Comparison of ENCODE assay signal across 7 mouse cellular contexts in genomic region chr12:111039771-111040530, GRCm38 (mm10). TPM values are rescaled to one million over a fixed set of nuclear protein-coding genes. Genes with fewer than 3 reads are reported as not detected.
A peak's percentile ranks its signal among the peaks of the same experiment; 100 is the strongest.
DNase-seq lines count a peak whose midpoint lies in the region; ATAC-seq lines count a peak whose summit lies in the region.

No protein-coding gene starts in this region.

- no peaks in the 10 kb centered on the region for H3K27me3 ChIP-seq in intestine, embryonic 15.5 days (replicated peaks)
- H3K27me3 ChIP-seq in stomach, embryonic 14.5 days (ENCODE audit: control insufficient read depth, insufficient read depth, low read length), result no peaks in the 10 kb centered on the region

- no peaks in the 10 kb centered on the region for H3K9me3 ChIP-seq in intestine, embryonic 15.5 days
- no peaks in the 10 kb centered on the region for H3K9me3 ChIP-seq in stomach, embryonic 14.5 days (ENCODE audit: control insufficient read depth, low read depth, low read length)

- peak overlapping the region; percentile 100 for H3K27ac ChIP-seq in intestine, embryonic 15.5 days
- peak overlapping the region; percentile 99 for H3K27ac ChIP-seq in stomach, embryonic 14.5 days (ENCODE audit: low read length)

- peak; percentile 21 for DNase-seq in T-cell, adult 2 months (ENCODE audit: low spot score)
- DNase-seq in cerebellum, adult 9-10 months, result peak; percentile 48
- DNase-seq in gastrocnemius, postnatal 10 days, result peak; percentile 56
- DNase-seq in liver, result peak; percentile 52
- DNase-seq in naive thymus-derived CD4-positive, alpha-beta T cell, adult 2 months (ENCODE audit: low read depth), result peak; percentile 56

- H3K4me1 ChIP-seq in intestine, embryonic 15.5 days (replicated peaks), result peaks cover 22% of the 10 kb centered on the region
- H3K4me1 ChIP-seq in stomach, embryonic 14.5 days (ENCODE audit: control insufficient read depth, insufficient read depth, low read length), result peaks cover 14% of the 10 kb centered on the region; the same call in 1 of the 2 replicates

- WGBS in intestine, embryonic 15.5 days, result under 1% methylated on average over 65 of the region's 65 CpGs
- under 1% methylated on average over 65 of the region's 65 CpGs for WGBS in stomach, embryonic 14.5 days

- peak overlapping the region; percentile 97 for H3K9ac ChIP-seq in intestine, embryonic 15.5 days
- H3K9ac ChIP-seq in stomach, embryonic 14.5 days (replicated peaks; ENCODE audit: low read depth, low read length), result peak overlapping the region; percentile 96

- ATAC-seq in intestine, embryonic 15.5 days, result 0 out of 2 replicates have a peak, but pooled peaks have one; percentile 2
- no peak for ATAC-seq in stomach, embryonic 14.5 days (ENCODE audit: insufficient number of reproducible peaks, insufficient read depth, low FRiP score, low read depth)

- H3K4me2 ChIP-seq in intestine, embryonic 15.5 days (replicated peaks), result peak overlapping the region; percentile 91
- H3K4me2 ChIP-seq in stomach, embryonic 14.5 days (replicated peaks; ENCODE audit: low read depth, low read length), result peak overlapping the region; percentile 96

- H3K36me3 ChIP-seq in intestine, embryonic 15.5 days, result 0 out of 2 replicates have a peak, but pooled peaks cover 3% of the 10 kb centered on the region
- H3K36me3 ChIP-seq in stomach, embryonic 14.5 days (ENCODE audit: control insufficient read depth, insufficient read depth, low read length), result 0 out of 2 replicates have a peak, but pooled peaks cover 3% of the 10 kb centered on the region

- peak overlapping the region; percentile 94 for H3K4me3 ChIP-seq in intestine, embryonic 15.5 days (replicated peaks)
- peak overlapping the region; percentile 87 for H3K4me3 ChIP-seq in stomach, embryonic 14.5 days (ENCODE audit: low read depth, low read length)

RNA-seq across cellular contexts. Expression of gene Rcor1, which starts 0.8 kb away (rescaled TPM):
- total RNA-seq in gastrocnemius, postnatal 10 days (2021), result 10 to 100 TPM; 14.3 to 19.4 TPM
- polyA plus RNA-seq in intestine, embryonic 15.5 days (2015; fragmentation: Nextera tagmentation; extraction: Ambion mirVana), result 9.1 and 9.6 TPM in 2 replicates
- 17.6 and 19.2 TPM in 2 replicates for polyA plus RNA-seq in stomach, embryonic 14.5 days (2014; fragmentation: Nextera tagmentation; extraction: Ambion mirVana)
